Mouse (Mus musculus) C2C12 (cell line): ENCODE data around the gene Btbd8.

Source experiments
- CEBPB ChIP-seq: IDR thresholded peaks from one replicate; pipeline ENCODE4 v1.6.1; 2011; ENCODE audit warnings: low read depth, mild to moderate bottlenecking, control low read depth, moderate library complexity
- CTCF ChIP-seq: IDR thresholded peaks from one replicate; pipeline ENCODE4 v1.5.1; 2011; ENCODE audit not compliant: control insufficient read depth, insufficient read depth, insufficient read length
- MAX ChIP-seq: IDR thresholded peaks from one replicate; pipeline ENCODE4 v1.6.1; 2011; ENCODE audit warnings: mild to moderate bottlenecking, control low read depth
- MYOD1 ChIP-seq: IDR thresholded peaks from one replicate; pipeline ENCODE4 v1.6.1; 2011; ENCODE audit warnings: low read depth; ENCODE audit not compliant: control insufficient read depth, insufficient read length

DNA sequence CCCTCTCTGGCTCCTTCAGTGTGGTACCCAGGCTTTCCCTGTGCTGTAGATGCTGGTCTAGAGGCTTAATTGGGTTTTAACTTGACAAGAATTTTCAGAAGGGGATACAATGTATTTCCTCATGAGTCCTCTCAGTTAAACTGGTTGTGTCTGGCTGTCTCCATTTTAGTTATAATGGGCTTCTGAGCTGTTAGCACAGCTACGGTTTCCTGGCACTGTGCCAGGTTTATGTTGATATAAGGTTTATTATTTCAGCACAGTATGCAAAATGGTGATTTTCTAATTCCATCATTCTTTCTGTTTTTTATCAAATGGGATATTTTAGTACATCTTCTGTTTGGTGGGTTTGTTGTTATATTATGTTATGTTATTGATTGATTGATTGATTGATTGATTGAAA is 16.1 kb upstream of the Btbd8 start:
- no peak for TF ChIP-seq CTCF
- TF ChIP-seq MYOD1, result no peak
- TF ChIP-seq MAX, result no peak
- TF ChIP-seq CEBPB, result no peak
